Mouse (Mus musculus) gastrocnemius, postnatal 10 days (tissue): ENCODE data around the gene Fgfr2. TPM values are rescaled to one million over a fixed set of nuclear protein-coding genes. Genes with fewer than 3 reads are reported as not detected.
"Not testable (repeated sequence)": the region's sequence is repeated elsewhere in the genome, so short reads cannot be mapped to it uniquely, and the experiment has no call there.

ENCODE experiments used
- DNase-seq: peaks from one replicate; pipeline ENCODE4 v3.0.0; 2021; ENCODE audit warnings: mixed read lengths
- total RNA-seq, 2 experiments: library from RNA; stranded (reverse); gene quantifications; 2 replicates each; pipeline ENCODE4 v1.2.3; 2021

Gene Fgfr2
- total RNA-seq, 2 experiments from 2014 or later: 3.0 to 6.1 TPM

DNA sequence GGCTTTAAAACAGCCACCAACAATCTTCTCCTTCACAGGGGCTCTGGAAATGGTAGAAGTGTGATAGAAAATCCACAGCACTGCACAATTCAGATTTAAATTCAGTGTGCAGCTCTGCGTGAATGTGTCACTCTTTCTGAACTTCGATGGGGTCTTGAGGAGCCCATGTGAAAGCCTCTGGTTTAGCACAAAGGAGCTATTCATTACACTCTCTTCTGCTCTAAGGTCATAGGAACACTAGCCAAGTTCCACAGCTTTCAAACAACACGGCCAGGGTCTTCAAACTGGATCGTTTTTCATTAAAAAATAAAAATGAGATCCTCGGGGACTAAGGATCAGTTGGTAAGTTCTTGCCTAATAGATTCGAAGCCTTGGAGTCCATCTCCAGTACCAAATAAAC, 549.9 kb downstream of the Fgfr2 start:
- DNase-seq: no peak

DNA sequence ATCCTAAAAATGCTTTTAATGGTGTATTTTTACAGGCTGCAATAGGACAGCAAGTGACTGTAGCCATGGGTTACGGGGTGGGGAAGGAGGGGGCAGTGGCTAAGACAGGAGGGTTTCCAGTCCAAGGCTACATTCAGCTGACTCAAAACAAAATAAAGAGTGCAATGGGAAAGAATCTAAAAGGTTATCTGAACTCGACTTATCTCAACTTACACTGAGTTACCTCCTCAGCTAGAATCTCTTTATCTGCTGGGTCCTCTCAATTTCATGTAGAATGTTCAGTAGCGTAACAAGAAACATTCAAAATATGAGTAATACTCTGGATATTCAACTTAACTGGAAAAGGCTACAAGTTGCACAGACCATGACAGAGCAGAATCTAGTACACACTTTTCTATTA, 550.4 kb downstream of the Fgfr2 start:
- DNase-seq: no peak

DNA sequence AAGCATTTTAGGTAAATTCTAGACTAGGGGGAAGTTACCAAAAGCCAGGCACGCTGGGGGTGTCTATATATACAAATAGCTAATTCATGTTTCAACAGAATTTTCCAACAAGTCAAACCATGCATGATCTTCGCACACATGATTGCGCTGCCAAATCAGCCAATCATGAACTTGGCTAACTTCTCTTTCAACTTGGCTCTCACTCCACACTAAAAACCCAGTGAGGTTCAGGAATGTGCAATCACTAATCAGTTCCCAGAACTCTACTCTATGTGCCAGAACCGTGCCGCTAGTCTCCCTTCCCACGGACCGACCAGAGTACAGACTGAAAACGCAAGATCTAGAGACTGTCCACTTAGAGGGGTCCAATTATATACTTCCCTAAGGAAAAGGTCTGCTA, 551.7 kb downstream of the Fgfr2 start:
- DNase-seq: no peak

DNA sequence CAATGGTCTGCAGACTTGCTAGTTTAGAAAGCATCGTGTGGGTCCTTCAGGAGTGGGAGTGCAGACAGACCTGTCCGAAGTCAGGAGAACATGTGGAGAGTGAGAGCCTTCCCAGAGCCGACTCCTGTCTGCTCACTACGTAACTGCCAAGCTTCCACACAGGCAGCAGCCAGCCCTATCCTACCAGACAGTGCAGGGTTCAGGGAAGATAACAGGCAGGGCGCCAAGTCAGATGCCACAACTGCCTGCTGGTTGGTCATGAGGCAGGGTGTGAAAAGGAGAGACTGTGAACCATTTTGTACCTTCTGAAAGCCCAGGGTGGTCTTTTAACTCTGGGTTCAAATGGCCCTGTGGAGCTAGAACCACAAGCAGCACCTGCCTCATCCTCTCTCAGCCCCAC, 553.1 kb downstream of the Fgfr2 start:
- no peak for DNase-seq

GRCm38 (mm10) chr7:132568817-132569216, 554.3 kb downstream of the Fgfr2 start:
- no peak for DNase-seq

- DNase-seq: no peak
Measured at GRCm38 (mm10) chr7:132565831-132566230, 557.3 kb downstream of the Fgfr2 start.

GRCm38 (mm10) chr7:132559138-132559766, 563.9 kb downstream of the Fgfr2 start:
- no peak for DNase-seq

DNA sequence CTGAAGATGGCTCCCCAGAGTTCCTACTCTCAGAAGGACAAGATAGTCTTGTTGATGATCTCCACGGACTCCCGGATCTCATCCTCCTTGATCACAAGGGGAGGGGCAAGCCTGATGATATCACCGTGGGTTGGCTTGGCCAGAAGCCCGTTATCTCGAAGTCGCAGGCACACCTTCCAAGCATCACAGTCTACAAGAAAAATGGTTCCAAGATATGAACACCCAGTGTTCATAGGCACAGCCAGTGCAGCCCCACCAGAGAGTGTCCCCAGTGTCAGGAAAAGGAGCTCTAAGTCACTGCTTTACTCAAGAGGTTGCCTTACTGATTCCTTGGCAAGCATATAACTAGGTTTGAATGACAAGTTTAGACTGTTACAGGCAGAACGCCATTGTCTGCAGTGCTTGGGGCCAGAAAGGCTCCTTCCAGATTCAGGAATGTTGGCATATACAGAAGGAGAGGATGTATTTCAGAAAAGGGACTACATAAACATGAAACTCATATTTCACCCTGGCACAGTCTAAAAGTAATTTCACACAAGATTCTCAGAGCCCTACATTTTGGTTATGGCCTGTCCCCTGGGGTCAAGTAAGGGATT, 564.9 kb downstream of the Fgfr2 start:
- no peak for DNase-seq

- DNase-seq: no peak
Measured at GRCm38 (mm10) chr7:132556575-132556974, 566.6 kb downstream of the Fgfr2 start.

- no peak for DNase-seq
Measured at GRCm38 (mm10) chr7:132555911-132556310, 567.2 kb downstream of the Fgfr2 start.

GRCm38 (mm10) chr7:132554091-132554490, 569.1 kb downstream of the Fgfr2 start:
- DNase-seq: no peak

DNA sequence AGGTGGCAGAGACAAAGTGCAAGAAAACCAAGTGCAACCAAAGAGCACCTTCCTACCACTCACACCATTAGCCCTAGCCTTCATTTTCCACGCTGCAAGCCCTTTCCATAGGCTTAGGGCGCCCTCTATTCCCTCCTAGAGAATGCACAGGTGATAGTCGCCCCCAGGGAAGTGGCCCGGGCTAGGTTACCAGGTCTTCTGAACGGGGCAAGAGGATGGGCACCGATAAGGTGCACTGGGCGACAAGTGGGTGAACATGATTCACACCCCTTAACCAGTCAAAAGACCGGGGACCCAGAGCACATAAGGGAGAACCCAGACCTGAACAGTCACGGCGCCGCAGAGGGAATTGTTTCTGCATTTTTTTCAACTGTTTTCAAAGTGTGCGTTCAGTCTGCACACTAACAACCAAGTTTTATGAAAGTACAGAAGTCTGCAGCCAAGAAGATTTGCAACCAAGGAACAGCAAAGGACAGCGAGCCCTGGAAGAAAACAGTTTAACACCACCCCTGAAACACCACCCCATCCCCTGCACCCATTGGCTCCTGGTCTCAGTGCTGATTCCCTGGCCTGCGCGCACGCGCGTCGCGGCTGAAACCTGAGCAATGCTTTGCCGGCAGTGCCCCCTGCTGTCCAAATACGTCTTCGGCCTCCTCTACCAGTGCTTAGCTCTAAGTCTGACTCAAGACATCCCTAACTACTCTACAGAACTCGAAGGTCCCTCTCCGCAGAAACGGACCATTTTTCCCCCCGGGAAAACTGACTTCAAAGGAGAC, 571.6 kb downstream of the Fgfr2 start:
- peak; percentile 97 for DNase-seq

GRCm38 (mm10) chr7:132547126-132547525, 576.0 kb downstream of the Fgfr2 start:
- DNase-seq: no peak

GRCm38 (mm10) chr7:132542427-132542826, 580.7 kb downstream of the Fgfr2 start:
- no peak for DNase-seq

DNA sequence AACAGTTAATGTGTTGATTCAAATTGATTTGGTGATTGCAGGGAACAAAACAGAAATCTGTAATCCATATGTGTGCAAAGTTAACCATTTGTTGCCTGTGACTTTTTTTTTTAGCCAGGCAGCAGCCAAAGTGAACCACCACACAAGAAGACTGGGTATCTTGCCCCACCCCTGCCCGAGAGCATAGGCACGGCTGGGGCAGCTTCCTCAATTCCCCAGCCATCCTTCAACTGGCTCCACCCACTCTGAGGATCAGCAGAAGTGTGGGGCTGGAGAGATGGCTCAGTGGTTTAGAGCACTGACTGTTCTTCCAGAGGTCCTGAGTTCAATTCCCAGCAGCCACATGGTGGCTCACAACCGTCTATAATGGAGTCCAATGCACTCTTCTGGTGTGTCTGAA, 581.6 kb downstream of the Fgfr2 start:
- no peak for DNase-seq

DNA sequence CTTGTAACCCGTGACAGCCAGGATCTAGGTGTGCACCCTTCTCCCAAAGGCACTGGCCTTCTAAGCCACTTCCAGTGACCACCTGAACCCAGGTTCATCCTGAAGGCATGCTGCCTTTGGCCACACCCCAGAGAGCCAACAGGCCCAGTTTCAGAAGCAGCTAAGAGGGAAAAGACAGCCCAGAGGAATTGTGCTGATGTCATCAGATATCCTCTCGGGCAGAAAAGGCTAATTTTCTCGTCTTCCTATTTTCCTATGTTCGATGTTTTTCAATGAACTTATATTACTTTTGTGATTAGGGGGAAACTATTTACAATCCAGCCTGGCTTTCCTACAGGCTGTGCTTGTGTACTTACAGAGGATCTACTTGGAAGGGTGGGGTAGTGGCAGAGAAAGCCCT, 582.6 kb downstream of the Fgfr2 start:
- DNase-seq: no peak

- DNase-seq: no peak
Measured at GRCm38 (mm10) chr7:132529206-132529605, 593.9 kb downstream of the Fgfr2 start.

DNA sequence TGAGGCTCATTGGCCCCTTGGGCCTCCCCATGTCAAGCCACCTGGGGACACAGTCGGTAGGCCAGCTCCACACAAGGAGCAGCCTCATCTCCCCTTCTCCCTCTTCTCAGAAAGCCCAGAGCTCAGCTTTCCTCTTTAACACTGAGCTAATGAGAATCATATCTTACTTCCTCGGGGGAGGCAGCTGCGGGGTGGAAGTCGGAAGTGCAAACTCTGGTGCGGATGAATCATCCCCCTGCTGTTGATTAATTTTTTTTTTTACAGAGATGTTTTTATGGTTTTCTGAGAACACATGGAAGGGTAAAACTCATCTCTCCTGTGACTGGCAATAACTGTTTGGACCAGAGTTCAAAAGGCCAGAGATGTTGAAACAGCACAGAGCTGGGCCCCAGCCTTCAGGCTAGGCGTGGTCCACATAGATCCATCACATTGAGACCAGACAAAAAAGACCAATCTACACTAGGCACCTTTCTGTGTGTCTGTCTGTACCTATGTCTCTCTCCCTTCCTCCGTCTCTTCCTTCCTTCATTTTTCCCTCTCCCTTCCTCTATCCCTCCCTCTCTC, 609.6 kb downstream of the Fgfr2 start:
- no peak for DNase-seq

DNA sequence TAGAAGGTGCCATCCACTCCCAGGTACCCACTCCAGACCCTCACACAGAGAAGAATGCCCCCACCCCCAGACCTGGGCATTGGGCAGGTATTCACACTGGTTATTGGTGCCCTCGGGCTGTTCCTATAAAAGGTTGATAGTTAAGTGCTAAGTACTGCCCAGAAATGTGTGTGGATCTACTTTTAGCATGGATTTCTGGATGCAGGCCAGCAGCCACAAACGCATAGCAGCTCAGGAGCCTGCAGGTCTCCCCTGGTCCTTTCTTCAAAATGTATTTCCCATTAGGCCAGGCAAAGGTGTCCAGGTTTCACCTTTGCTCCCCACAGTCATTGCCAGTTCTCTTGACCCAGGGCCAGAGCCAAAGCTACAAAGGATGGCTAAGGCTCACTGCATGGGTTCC, 614.0 kb downstream of the Fgfr2 start:
- DNase-seq: no peak

DNA sequence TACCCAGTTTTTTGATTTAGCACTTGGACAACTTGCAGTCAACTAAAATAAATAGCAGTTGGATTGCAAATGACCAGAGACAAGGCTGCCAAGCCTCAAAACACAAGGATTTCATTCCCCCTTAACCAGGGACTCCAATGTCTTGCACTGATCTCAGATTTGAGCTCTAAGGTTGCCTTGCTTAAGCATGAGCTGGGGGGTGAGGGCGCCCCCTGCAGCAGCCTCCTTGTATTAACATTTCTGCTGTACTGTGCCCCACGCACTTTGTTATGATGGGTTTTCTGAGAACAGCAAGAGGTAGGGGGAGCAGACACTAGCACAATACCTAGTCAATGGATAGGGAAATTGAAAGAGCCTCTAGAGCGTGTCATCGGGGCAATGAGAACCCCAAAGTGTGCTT, 615.8 kb downstream of the Fgfr2 start:
- peak; percentile 23 for DNase-seq

GRCm38 (mm10) chr7:132506226-132506625, 616.9 kb downstream of the Fgfr2 start:
- DNase-seq: no peak

- DNase-seq: not testable (repeated sequence)
Measured at GRCm38 (mm10) chr7:132502445-132502844, 620.7 kb downstream of the Fgfr2 start.

DNA sequence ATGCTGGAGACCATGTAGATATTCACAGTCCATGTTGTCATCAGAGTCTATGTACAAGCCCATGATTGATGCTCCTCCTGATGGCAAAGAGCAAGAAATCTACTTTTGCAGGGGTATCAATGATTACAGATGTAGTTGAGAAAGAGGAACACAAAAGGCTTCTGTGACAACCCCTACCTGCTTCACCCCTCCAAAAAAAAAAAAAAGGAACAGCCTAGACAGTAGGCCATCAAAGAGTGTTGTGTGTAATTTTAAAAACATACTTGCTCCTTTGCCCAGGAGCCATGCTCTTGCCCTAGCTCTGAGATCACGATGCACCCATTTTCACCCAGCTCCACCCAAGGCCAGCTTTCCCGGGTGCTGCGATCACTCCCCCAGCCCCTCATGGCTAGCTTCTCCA, 626.0 kb downstream of the Fgfr2 start:
- no peak for DNase-seq
